Mouse (Mus musculus): ENCODE data around the gene Wasf3.

DNA sequence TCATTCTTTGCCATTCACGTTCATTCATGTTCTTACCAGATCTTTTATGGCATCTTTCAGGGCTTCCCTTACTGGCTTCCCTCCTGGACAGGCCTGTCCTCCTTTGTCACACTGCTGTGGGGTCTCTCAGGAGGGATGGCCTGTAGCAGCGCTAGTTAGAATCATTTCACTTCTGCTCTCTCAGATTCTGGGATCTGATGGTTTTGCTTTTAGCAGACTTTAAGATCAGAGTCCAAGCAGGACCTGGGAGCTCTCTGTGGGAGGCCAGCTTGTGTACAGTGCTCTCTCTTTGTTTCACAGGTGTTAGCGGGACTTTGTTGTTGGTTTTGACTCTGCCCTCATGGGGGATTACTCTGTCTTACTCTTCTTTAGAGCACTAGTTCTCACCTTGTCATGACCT lies 23.0 kb downstream of the Wasf3 start:
- TF ChIP-seq HCFC1 (IDR thresholded peaks at IDR 0.05; ENCODE audit: borderline replicate concordance, insufficient read depth, low read length), result no peak
- no peak for TF ChIP-seq CHD2 (IDR thresholded peaks at IDR 0.05; ENCODE audit: low read depth, low read length)
- TF ChIP-seq ZNF384 (IDR thresholded peaks at IDR 0.05; ENCODE audit: low read depth, low read length), result no peak
- no peak for TF ChIP-seq ZC3H11A (IDR thresholded peaks at IDR 0.05; ENCODE audit: borderline replicate concordance, low read depth, low read length)
- no peak for TF ChIP-seq MAFK (IDR thresholded peaks at IDR 0.05; ENCODE audit: insufficient read depth, low read depth, low read length)

All from ES-E14 (cell line).